Mouse (Mus musculus) heart, postnatal 0 days (tissue): Measurements from ENCODE around the gene Syn3. TPM values are rescaled to one million over a fixed set of nuclear protein-coding genes. Genes with fewer than 3 reads are reported as not detected.

ENCODE experiments used
- ATAC-seq: fragments of 200-750 bp; cut with Nextera tagmentation; 2 replicates; pipeline ENCODE4 v1.8.0; 2017; ENCODE audit warnings: low read depth, moderate number of reproducible peaks, moderate library complexity; ENCODE audit not compliant: insufficient read depth
- DNase-seq: peaks from one replicate; pipeline ENCODE4 v3.0.0-alpha.2; 2016; ENCODE audit warnings: low spot score
- H3K27ac ChIP-seq: fragments of 300-500 bp; sonication (generic); 2 replicates; pipeline ENCODE4 v1.5.1; 2014; ENCODE audit warnings: low read depth, mild to moderate bottlenecking
- H3K27me3 ChIP-seq: fragments of 300-500 bp; sonication (generic); 2 replicates; pipeline ENCODE4 v1.6.1; 2014; ENCODE audit warnings: low read length, mixed read lengths; ENCODE audit not compliant: control insufficient read depth, insufficient read depth
- H3K36me3 ChIP-seq: fragments of 300-500 bp; sonication (generic); replicated peaks from 2 replicates; pipeline ENCODE4 v1.6.1; 2014; ENCODE audit warnings: low read length, mixed read lengths; ENCODE audit not compliant: control insufficient read depth, insufficient read depth
- H3K4me1 ChIP-seq: fragments of 300-500 bp; sonication (generic); 2 replicates; pipeline ENCODE4 v1.6.1; 2014; ENCODE audit warnings: antibody characterized with exemption; ENCODE audit not compliant: control insufficient read depth, insufficient read depth
- H3K4me2 ChIP-seq: fragments of 300-500 bp; sonication (generic); 2 replicates; pipeline ENCODE4 v1.6.1; 2014; ENCODE audit warnings: low read depth, mild to moderate bottlenecking, low read length, moderate library complexity
- H3K4me3 ChIP-seq: fragments of 300-500 bp; sonication (generic); 2 replicates; pipeline ENCODE4 v1.5.1; 2014; ENCODE audit warnings: low read depth, low read length
- H3K9ac ChIP-seq: fragments of 300-500 bp; sonication (generic); replicated peaks from 2 replicates; pipeline ENCODE4 v1.6.1; 2014; ENCODE audit warnings: low read depth, low read length, mixed read lengths
- H3K9me3 ChIP-seq: fragments of 300-500 bp; sonication (generic); replicated peaks from 2 replicates; pipeline ENCODE4 v1.6.1; 2016; ENCODE audit warnings: low read length; ENCODE audit not compliant: control insufficient read depth
- CTCF ChIP-seq: IDR thresholded peaks from 2 replicates; pipeline ENCODE4 v1.5.1; 2016; ENCODE audit warnings: antibody characterized with exemption, control low read depth, low read depth
- EP300 ChIP-seq: IDR thresholded peaks from 2 replicates; pipeline ENCODE4 v1.6.1; 2016; ENCODE audit warnings: antibody characterized with exemption, low read depth
- WGBS: fragments of 180-500 bp; shearing (Covaris S2); extraction: QIAGEN DNeasy Blood & Tissue Kit; methylation state at CpG from one replicate; pipeline ENCODE4 v1.1.7; 2014; 5-methylcytosine and 5-hydroxymethylcytosine counted together
- polyA plus RNA-seq: library from polyadenylated mRNA; unstranded; fragments of >200 nt; fragmentation: Nextera tagmentation; extraction: Ambion mirVana; gene quantifications from 2 replicates; pipeline ENCODE4 v1.2.1, GENCODE M21; 2015
- total RNA-seq: library from RNA; depleted of rRNA; stranded (reverse); fragments of >200 nt; gene quantifications from 2 replicates; pipeline ENCODE4 v1.2.3, GENCODE M21; 2014; ENCODE audit warnings: low replicate concordance

The Syn3 gene
- total and polyA plus RNA-seq, 2 experiments from 2014 or later: 0.48 TPM; not detected in 1

- no peak overlapping the region for H3K4me3 ChIP-seq
- DNase-seq (no peak), ATAC-seq (no peak)
- H3K27me3 ChIP-seq: no peaks in the 10 kb centered on the region
- no peaks in the 10 kb centered on the region for H3K9me3 ChIP-seq
- no peaks in the 10 kb centered on the region for H3K36me3 ChIP-seq
- no peak overlapping the region for H3K9ac ChIP-seq
- no peak overlapping the region for H3K4me2 ChIP-seq
- H3K27ac ChIP-seq: no peak overlapping the region
- 45% methylated on average over 5 of the region's 5 CpGs for WGBS
- TF ChIP-seq EP300: no peak
- no peak for TF ChIP-seq CTCF
- H3K4me1 ChIP-seq: 0 out of 2 replicates have a peak, but pooled peaks cover 9% of the 10 kb centered on the region
Observed at GRCm38 (mm10) chr10:86387821-86388440, 110.8 kb downstream of the Syn3 start.

- no peak overlapping the region for H3K27ac ChIP-seq
- WGBS: 58% methylated on average over 4 of the region's 4 CpGs
- DNase-seq: no peak
Observed at GRCm38 (mm10) chr10:86386232-86386631, 112.5 kb downstream of the Syn3 start.

DNA sequence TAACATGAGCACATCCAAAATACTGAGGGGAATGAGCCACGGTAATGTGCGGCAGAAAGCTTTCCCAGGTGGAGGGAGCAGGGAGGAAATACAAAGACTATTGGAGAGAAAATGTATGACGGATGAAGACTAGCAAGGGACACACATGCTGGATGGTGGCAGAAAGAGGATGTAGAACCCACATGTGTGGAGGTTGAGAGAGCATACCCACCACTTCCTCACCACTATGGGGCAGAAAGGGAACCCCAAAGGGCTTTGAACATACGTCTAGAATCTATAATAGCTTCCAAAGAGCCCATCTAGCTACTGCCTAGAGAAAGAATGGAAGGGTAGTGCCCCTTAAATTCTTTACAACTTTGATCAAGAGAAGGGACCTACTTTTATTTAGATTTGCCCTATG lies 113.0 kb downstream of the Syn3 start:
- no peak for TF ChIP-seq EP300
- TF ChIP-seq CTCF: no peak
- ATAC-seq (no peak), DNase-seq (no peak)
- no peak overlapping the region for H3K27ac ChIP-seq
- H3K27me3 ChIP-seq: no peaks in the 10 kb centered on the region
- H3K4me2 ChIP-seq: no peak overlapping the region
- H3K9ac ChIP-seq: no peak overlapping the region
- 80% methylated on average over 4 of the region's 4 CpGs for WGBS
- no peak overlapping the region for H3K4me3 ChIP-seq
- H3K9me3 ChIP-seq: no peaks in the 10 kb centered on the region
- no peaks in the 10 kb centered on the region for H3K36me3 ChIP-seq
- H3K4me1 ChIP-seq: 0 out of 2 replicates have a peak, but pooled peaks cover 9% of the 10 kb centered on the region

More at GRCm38 (mm10) chr10:86386232-86386631, 112.5 kb downstream of the Syn3 start:
- Histone ChIP-seq H3K4me2 (no peak overlapping the region), H3K36me3 (no peaks in the 10 kb centered on the region), H3K4me1 (0 out of 2 replicates have a peak, but pooled peaks cover 9% of the 10 kb centered on the region), H3K9ac (no peak overlapping the region), H3K27me3 (no peaks in the 10 kb centered on the region), H3K4me3 (no peak overlapping the region), H3K9me3 (no peaks in the 10 kb centered on the region)
- no peak for TF ChIP-seq EP300
- ATAC-seq: no peak

DNA sequence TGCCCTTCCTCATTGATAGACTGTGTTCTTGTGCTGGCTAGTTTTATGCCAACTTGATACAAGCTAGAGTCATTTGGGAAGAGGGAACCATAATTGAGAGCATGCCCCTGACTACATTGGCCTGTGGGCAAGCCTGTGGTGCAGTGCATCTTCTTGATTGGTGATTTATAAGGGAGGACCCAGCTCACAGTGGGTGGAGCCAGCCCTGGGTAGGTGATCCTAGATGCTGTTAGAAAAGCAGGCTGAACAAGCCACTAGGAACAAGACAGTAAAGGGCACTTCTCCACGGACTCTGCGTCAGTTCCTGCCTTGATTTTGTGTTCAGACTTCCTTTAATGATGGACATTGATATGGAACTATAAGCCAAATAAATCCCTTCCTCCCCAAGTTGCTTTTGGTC lies 114.0 kb downstream of the Syn3 start:
- no peak overlapping the region for H3K4me2 ChIP-seq
- no peak overlapping the region for H3K4me3 ChIP-seq
- 77% methylated on average over 2 of the region's 2 CpGs for WGBS
- H3K36me3 ChIP-seq: no peaks in the 10 kb centered on the region
- no peak overlapping the region for H3K27ac ChIP-seq
- ATAC-seq (no peak), DNase-seq (no peak)
- H3K9ac ChIP-seq: no peak overlapping the region
- 0 out of 2 replicates have a peak, but pooled peaks cover 9% of the 10 kb centered on the region for H3K4me1 ChIP-seq
- H3K27me3 ChIP-seq: no peaks in the 10 kb centered on the region
- H3K9me3 ChIP-seq: no peaks in the 10 kb centered on the region
- TF ChIP-seq EP300 (no peak), CTCF (no peak)

DNA sequence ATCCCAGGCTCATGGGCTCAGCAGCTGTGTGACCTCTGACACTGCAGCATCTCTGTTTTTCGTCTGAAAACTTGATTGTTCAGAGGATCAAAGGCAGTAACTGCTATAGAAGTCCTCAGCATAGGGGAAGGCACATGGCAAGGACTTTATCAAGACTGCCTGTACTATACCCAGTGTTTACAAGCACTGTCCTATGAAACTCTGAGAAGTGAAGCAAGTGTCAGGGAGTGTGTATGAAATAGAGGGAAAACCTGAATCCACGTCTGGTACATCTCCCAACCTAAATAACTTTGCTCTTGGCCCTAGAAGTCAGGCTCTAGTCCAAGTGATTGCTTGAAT lies 116.8 kb downstream of the Syn3 start:
- 39% methylated on average over 2 of the region's 2 CpGs for WGBS
- no peak overlapping the region for H3K4me2 ChIP-seq

More for the DNA sequence above, 116.8 kb downstream of the Syn3 start:
- no peak for TF ChIP-seq EP300
- no peak for TF ChIP-seq CTCF
- no peaks in the 10 kb centered on the region for H3K9me3 ChIP-seq
- no peaks in the 10 kb centered on the region for H3K4me1 ChIP-seq
- no peak overlapping the region for H3K9ac ChIP-seq
- no peaks in the 10 kb centered on the region for H3K36me3 ChIP-seq
- ATAC-seq (no peak), DNase-seq (no peak)
- H3K27ac ChIP-seq: no peak overlapping the region
- no peaks in the 10 kb centered on the region for H3K27me3 ChIP-seq
- no peak overlapping the region for H3K4me3 ChIP-seq
